ENCODE assay signal across 15 mouse cellular contexts in genomic region chr10:121225636-121226035, GRCm38 (mm10).
DNase-seq lines count a peak whose midpoint lies in the region; ATAC-seq and TF ChIP-seq lines count a peak whose summit lies in the region.
"Had no signal": no experiment of that assay in that cellular context is flagged by ENCODE, and none has a peak within 500 bp of the region (broad histone marks: within the 10 kb centered on the region; RNA-seq: fewer than 3 reads in every experiment).

No protein-coding gene starts in this region.

- no peak for TF ChIP-seq EP300 in lung, postnatal 0 days (IDR thresholded peaks at IDR 0.05)

- no peak overlapping the region for H3K4me2 ChIP-seq in hindbrain, postnatal 0 days (ENCODE audit: low read depth, low read length)
- no peak overlapping the region for H3K4me2 ChIP-seq in hindbrain, embryonic 11.5 days (replicated peaks; ENCODE audit: low read depth, low read length)
- H3K4me2 ChIP-seq in lung, postnatal 0 days (replicated peaks; ENCODE audit: low read depth, low read length), result no peak overlapping the region
- H3K4me2 ChIP-seq: embryonic facial prominence, embryonic 13.5 days; limb, embryonic 13.5 days had no signal

- 74% methylated on average over 6 of the region's 6 CpGs for WGBS in hindbrain, postnatal 0 days
- 73% methylated on average over 6 of the region's 6 CpGs for WGBS in hindbrain, embryonic 11.5 days
- 75% methylated on average over 6 of the region's 6 CpGs for WGBS in lung, postnatal 0 days

- no peaks in the 10 kb centered on the region for H3K4me1 ChIP-seq in hindbrain, postnatal 0 days (ENCODE audit: insufficient read depth, low read length)
- H3K4me1 ChIP-seq in hindbrain, embryonic 11.5 days (replicated peaks; ENCODE audit: control insufficient read depth, insufficient read depth, low read length), result no peaks in the 10 kb centered on the region
- no peaks in the 10 kb centered on the region for H3K4me1 ChIP-seq in lung, postnatal 0 days (ENCODE audit: insufficient read depth, low read depth, low read length)

- ATAC-seq in hindbrain, postnatal 0 days, result no peak
- no peak for ATAC-seq in hindbrain, embryonic 11.5 days (ENCODE audit: low FRiP score)
- no peak for ATAC-seq in lung, postnatal 0 days
- 0 out of 2 replicates have a peak, but pooled peaks have one; percentile 34 for ATAC-seq in megakaryocyte progenitor cell, adult 5-6 weeks (replicated peaks; ENCODE audit: poor library complexity)
- ATAC-seq: forebrain, embryonic 14.5 days had no signal

- peak; percentile 48 for TF ChIP-seq CTCF in hindbrain, postnatal 0 days (IDR thresholded peaks at IDR 0.05; ENCODE audit: low read depth)
- peak; percentile 65 for TF ChIP-seq CTCF in lung, postnatal 0 days (IDR thresholded peaks at IDR 0.05)

- H3K36me3 ChIP-seq in hindbrain, postnatal 0 days (ENCODE audit: insufficient read depth, low read length), result no peaks in the 10 kb centered on the region
- H3K36me3 ChIP-seq in hindbrain, embryonic 11.5 days (ENCODE audit: control insufficient read depth, insufficient read depth, low read length), result no peaks in the 10 kb centered on the region
- H3K36me3 ChIP-seq in lung, postnatal 0 days (ENCODE audit: insufficient read depth, low read length), result no peaks in the 10 kb centered on the region
- H3K36me3 ChIP-seq: embryonic facial prominence, embryonic 13.5 days; limb, embryonic 13.5 days had no signal

- H3K9me3 ChIP-seq in hindbrain, postnatal 0 days (ENCODE audit: low read length), result no peaks in the 10 kb centered on the region
- no peaks in the 10 kb centered on the region for H3K9me3 ChIP-seq in hindbrain, embryonic 11.5 days (ENCODE audit: control insufficient read depth, low read length)
- no peaks in the 10 kb centered on the region for H3K9me3 ChIP-seq in lung, postnatal 0 days (ENCODE audit: low read length)
- H3K9me3 ChIP-seq: embryonic facial prominence, embryonic 13.5 days had no signal

- H3K4me3 ChIP-seq in hindbrain, postnatal 0 days (ENCODE audit: low read length), result no peak overlapping the region
- no peak overlapping the region for H3K4me3 ChIP-seq in hindbrain, embryonic 11.5 days (ENCODE audit: low read depth, low read length)
- no peak overlapping the region for H3K4me3 ChIP-seq in lung, postnatal 0 days (ENCODE audit: low read depth, low read length)
- H3K4me3 ChIP-seq: embryonic facial prominence, embryonic 13.5 days; limb, embryonic 13.5 days had no signal

- no peak overlapping the region for H3K9ac ChIP-seq in hindbrain, postnatal 0 days (replicated peaks; ENCODE audit: low read length)
- H3K9ac ChIP-seq in hindbrain, embryonic 11.5 days (ENCODE audit: low read depth, low read length), result no peak overlapping the region
- no peak overlapping the region for H3K9ac ChIP-seq in lung, postnatal 0 days (replicated peaks; ENCODE audit: low read depth)
- H3K9ac ChIP-seq: embryonic facial prominence, embryonic 13.5 days; limb, embryonic 13.5 days had no signal

- no peaks in the 10 kb centered on the region for H3K27me3 ChIP-seq in hindbrain, postnatal 0 days (ENCODE audit: insufficient read depth, low read length)
- no peaks in the 10 kb centered on the region for H3K27me3 ChIP-seq in hindbrain, embryonic 11.5 days (ENCODE audit: control insufficient read depth, insufficient read depth, low read length)
- H3K27me3 ChIP-seq in lung, postnatal 0 days (replicated peaks; ENCODE audit: insufficient read depth, low read length), result no peaks in the 10 kb centered on the region
- H3K27me3 ChIP-seq: embryonic facial prominence, embryonic 13.5 days had no signal

- DNase-seq in hindbrain, postnatal 0 days (ENCODE audit: low spot score), result no peak
- DNase-seq in hindbrain, embryonic 11.5 days (ENCODE audit: low spot score), result no peak
- peak; percentile 17 for DNase-seq in lung, postnatal 0 days (ENCODE audit: low spot score)
- DNase-seq in lung, postnatal 4 days, result no peak
- peak; percentile 18 for DNase-seq in NIH3T3 (ENCODE audit: low read depth)
- no peak for DNase-seq in spleen, adult 18-20 months
- DNase-seq: gastrocnemius, postnatal 14 days; heart, postnatal 14 days; kidney, postnatal 14 days; right cerebral cortex, postnatal 14 days; thymus, postnatal 4 days had no signal

- no peak overlapping the region for H3K27ac ChIP-seq in hindbrain, postnatal 0 days
- no peak overlapping the region for H3K27ac ChIP-seq in hindbrain, embryonic 11.5 days (ENCODE audit: low read depth, low read length)
- H3K27ac ChIP-seq in lung, postnatal 0 days (ENCODE audit: low read length), result no peak overlapping the region
- H3K27ac ChIP-seq: embryonic facial prominence, embryonic 13.5 days; limb, embryonic 13.5 days had no signal

Comparison
In these comparisons a context has a peak if more than half of its experiments do, and no peak if none do; other contexts are left out.
1. DNase-seq: peak in lung, postnatal 0 days (single experiment) and NIH3T3 (single experiment); none in hindbrain, postnatal 0 days (single experiment), hindbrain, embryonic 11.5 days (single experiment), lung, postnatal 4 days (0 of 2) and spleen, adult 18-20 months (0 of 2).